Comparison of ENCODE assay signal across 14 mouse cellular contexts in the genomic region with DNA sequence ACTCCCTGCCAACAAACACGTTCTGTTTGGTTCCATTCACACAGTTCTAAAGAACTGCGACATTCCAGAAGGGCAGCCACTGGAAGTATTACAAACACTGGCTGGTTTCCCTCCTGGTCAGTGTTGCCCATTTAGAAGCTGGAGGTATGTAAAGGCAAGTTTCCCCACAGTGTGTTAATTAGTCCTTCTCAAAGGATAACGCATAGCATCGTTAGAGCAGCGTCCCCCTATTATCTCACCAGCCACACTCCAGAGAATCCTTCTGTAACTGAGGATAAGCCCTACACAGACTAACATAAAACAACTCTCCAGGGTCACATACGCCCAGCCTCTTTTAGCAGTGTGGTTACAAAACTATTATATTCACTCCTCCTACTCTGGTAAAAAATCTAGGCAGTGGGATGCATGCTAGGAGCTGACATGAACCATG. TPM values are rescaled to one million over a fixed set of nuclear protein-coding genes. Genes with fewer than 3 reads are reported as not detected.
DNase-seq lines count a peak whose midpoint lies in the region; ATAC-seq and TF ChIP-seq lines count a peak whose summit lies in the region.
"Had no signal": no experiment of that assay in that cellular context is flagged by ENCODE, and none has a peak within 500 bp of the region (broad histone marks: within the 10 kb centered on the region; RNA-seq: fewer than 3 reads in every experiment).

No protein-coding gene starts in this region.

- no peak overlapping the region for H3K4me3 ChIP-seq in forebrain, embryonic 12.5 days (replicated peaks)
- no peak overlapping the region for H3K4me3 ChIP-seq in forebrain, embryonic 15.5 days
- H3K4me3 ChIP-seq in layer of hippocampus, adult 2 months: no peak overlapping the region
- H3K4me3 ChIP-seq: embryonic facial prominence, embryonic 12.5 days had no signal

- H3K9ac ChIP-seq in forebrain, embryonic 12.5 days: no peak overlapping the region
- no peak overlapping the region for H3K9ac ChIP-seq in forebrain, embryonic 15.5 days (replicated peaks)
- H3K9ac ChIP-seq: embryonic facial prominence, embryonic 12.5 days; hindbrain, embryonic 14.5 days had no signal

- H3K9me3 ChIP-seq in forebrain, embryonic 12.5 days: no peaks in the 10 kb centered on the region
- no peaks in the 10 kb centered on the region for H3K9me3 ChIP-seq in forebrain, embryonic 15.5 days
- H3K9me3 ChIP-seq: embryonic facial prominence, embryonic 12.5 days had no signal

- DNase-seq in layer of hippocampus, adult 2 months (ENCODE audit: low spot score in 2 of 2): no peak
- DNase-seq in layer of hippocampus, adult 18-20 months (ENCODE audit: low spot score in 2 of 2): no peak
- DNase-seq in spleen, postnatal 4 days (ENCODE audit: low spot score in 2 of 2): peak; percentile 63 to 70
- DNase-seq in retina, postnatal 1 day: no peak
- DNase-seq: B cell, adult 2 months; layer of hippocampus, adult 9-11 months; lung, adult 2 months had no signal

- no peak overlapping the region for H3K4me2 ChIP-seq in forebrain, embryonic 12.5 days
- H3K4me2 ChIP-seq in forebrain, embryonic 15.5 days (replicated peaks): no peak overlapping the region
- H3K4me2 ChIP-seq: embryonic facial prominence, embryonic 12.5 days; hindbrain, embryonic 14.5 days had no signal

- TF ChIP-seq CTCF in layer of hippocampus, adult 2 months (conservative IDR thresholded peaks at IDR 0.05): no peak

- H3K27me3 ChIP-seq in forebrain, embryonic 12.5 days: 0 out of 2 replicates have a peak, but pooled peaks cover 9% of the 10 kb centered on the region
- no peaks in the 10 kb centered on the region for H3K27me3 ChIP-seq in forebrain, embryonic 15.5 days
- H3K27me3 ChIP-seq: embryonic facial prominence, embryonic 12.5 days had no signal

- H3K4me1 ChIP-seq in forebrain, embryonic 12.5 days: peaks cover 51% of the 10 kb centered on the region
- H3K4me1 ChIP-seq in forebrain, embryonic 15.5 days: peaks cover 23% of the 10 kb centered on the region

- no peak for ATAC-seq in forebrain, embryonic 12.5 days (ENCODE audit: low FRiP score)
- ATAC-seq in forebrain, embryonic 15.5 days (replicated peaks): no peak
- ATAC-seq in erythroid progenitor cell, adult 5-6 weeks (replicated peaks; ENCODE audit: low FRiP score, poor library complexity, severe bottlenecking): peak; percentile 77
- ATAC-seq in monocyte, adult 5-6 weeks (replicated peaks; ENCODE audit: insufficient number of reproducible peaks, low FRiP score, low TSS enrichment, poor library complexity, severe bottlenecking): no peak

- H3K36me3 ChIP-seq in forebrain, embryonic 12.5 days (replicated peaks): no peaks in the 10 kb centered on the region
- H3K36me3 ChIP-seq in forebrain, embryonic 15.5 days: no peaks in the 10 kb centered on the region
- H3K36me3 ChIP-seq: embryonic facial prominence, embryonic 12.5 days had no signal

- H3K27ac ChIP-seq in forebrain, embryonic 12.5 days: 0 out of 2 replicates have a peak overlapping the region, but pooled peaks have one; percentile 16
- H3K27ac ChIP-seq in forebrain, embryonic 15.5 days (replicated peaks): no peak overlapping the region
- H3K27ac ChIP-seq in layer of hippocampus, adult 2 months: peak overlapping the region; percentile 49; the same call in 1 of the 2 replicates
- H3K27ac ChIP-seq: embryonic facial prominence, embryonic 12.5 days; hindbrain, embryonic 14.5 days had no signal

- WGBS in forebrain, embryonic 12.5 days: 11% methylated on average over 6 of the region's 6 CpGs
- 8% methylated on average over 6 of the region's 6 CpGs for WGBS in forebrain, embryonic 15.5 days

RNA-seq across cellular contexts. Expression of a gene that starts 23.4 kb away (rescaled TPM):
- 16.6 and 19.1 TPM in 2 replicates for polyA plus RNA-seq in forebrain, embryonic 12.5 days (2016; fragmentation: Nextera tagmentation; extraction: Ambion mirVana)
- 8.7 and 10.0 TPM in 2 replicates for polyA plus RNA-seq in forebrain, embryonic 15.5 days (2015; fragmentation: Nextera tagmentation; extraction: Ambion mirVana)
- 10 to 100 TPM in 1 of 2 experiments, 1 to 10 TPM in 1; 9.5 to 10.9 TPM for total RNA-seq in layer of hippocampus, adult 2 months (2021)
- total RNA-seq in layer of hippocampus, adult 18-20 months (2021): 10 to 100 TPM in 1 of 2 experiments, 1 to 10 TPM in 1; 9.7 to 12.0 TPM
- 57.4 and 59.5 TPM in 2 replicates for total RNA-seq in erythroid progenitor cell, adult 5-6 weeks (2015; ENCODE audit: low replicate concordance)
- total RNA-seq in erythroid progenitor cell, adult 5-6 weeks (2017; ENCODE audit: low replicate concordance): 78.4 and 78.7 TPM in 2 replicates
- total RNA-seq in monocyte, adult 5-6 weeks (2017): 13.3 to 17.8 TPM (median 16.3 TPM) in 3 replicates

RNA-seq across cellular contexts. Expression of a gene that starts 42.8 kb away (rescaled TPM):
- polyA plus RNA-seq in forebrain, embryonic 12.5 days (2016; fragmentation: Nextera tagmentation; extraction: Ambion mirVana): 12.6 and 14.2 TPM in 2 replicates
- polyA plus RNA-seq in forebrain, embryonic 15.5 days (2015; fragmentation: Nextera tagmentation; extraction: Ambion mirVana): 13.5 and 14.2 TPM in 2 replicates
- 10 to 100 TPM; 15.1 to 16.4 TPM for total RNA-seq in layer of hippocampus, adult 2 months (2021)
- 10 to 100 TPM; 14.7 to 18.0 TPM for total RNA-seq in layer of hippocampus, adult 18-20 months (2021)
- total RNA-seq in erythroid progenitor cell, adult 5-6 weeks (2015; ENCODE audit: low replicate concordance): 2.9 and 5.9 TPM in 2 replicates
- total RNA-seq in erythroid progenitor cell, adult 5-6 weeks (2017; ENCODE audit: low replicate concordance): 4.4 and 4.5 TPM in 2 replicates
- 7.7 to 17.1 TPM (median 16.1 TPM) in 3 replicates for total RNA-seq in monocyte, adult 5-6 weeks (2017)

RNA-seq across cellular contexts. Expression of a gene that starts 44.3 kb away (rescaled TPM):
- polyA plus RNA-seq in forebrain, embryonic 12.5 days (2016; fragmentation: Nextera tagmentation; extraction: Ambion mirVana): 0.21 and 0.40 TPM in 2 replicates
- 0.23 and 0.60 TPM in 2 replicates for polyA plus RNA-seq in forebrain, embryonic 15.5 days (2015; fragmentation: Nextera tagmentation; extraction: Ambion mirVana)
- total RNA-seq in layer of hippocampus, adult 2 months (2021): not detected
- total RNA-seq in layer of hippocampus, adult 18-20 months (2021): not detected
- not detected in 2 replicates for total RNA-seq in erythroid progenitor cell, adult 5-6 weeks (2015; ENCODE audit: low replicate concordance)
- total RNA-seq in erythroid progenitor cell, adult 5-6 weeks (2017; ENCODE audit: low replicate concordance): not detected in 2 replicates
- not detected in 3 replicates for total RNA-seq in monocyte, adult 5-6 weeks (2017)
- total RNA-seq: gastrocnemius, postnatal 4 days had no signal

Comparison
In these comparisons a context has a peak if more than half of its experiments do, and no peak if none do; other contexts are left out.
1. DNase-seq: peak in spleen, postnatal 4 days (2 of 2); none in layer of hippocampus, adult 2 months (0 of 2), layer of hippocampus, adult 18-20 months (0 of 2) and retina, postnatal 1 day (single experiment).